Mouse (Mus musculus) embryonic facial prominence, embryonic 15.5 days (tissue): ENCODE measurements at regions not wholly inside any gene's neighbourhood (a gene's known extent, or its start where the extent isn't known, plus 50 kb on each side); places are given as distances from the start of the nearest gene placed in this dataset.

Source experiments
- ATAC-seq: fragments of 200-750 bp; cut with Nextera tagmentation; 2 replicates; pipeline ENCODE4 v1.8.0; 2017; ENCODE audit warnings: low read depth, moderate TSS enrichment; ENCODE audit not compliant: insufficient number of reproducible peaks, low FRiP score, low TSS enrichment
- H3K27ac ChIP-seq: fragments of 300-500 bp; sonication (generic); replicated peaks from 2 replicates; pipeline ENCODE4 v1.5.1; 2015; ENCODE audit warnings: mild to moderate bottlenecking, inconsistent platforms
- H3K27me3 ChIP-seq: fragments of 300-500 bp; sonication (generic); 2 replicates; pipeline ENCODE4 v1.6.1; 2015; ENCODE audit warnings: inconsistent platforms
- H3K36me3 ChIP-seq: fragments of 300-500 bp; sonication (generic); 2 replicates; pipeline ENCODE4 v1.6.1; 2015; ENCODE audit warnings: mild to moderate bottlenecking, inconsistent platforms
- H3K4me1 ChIP-seq: fragments of 300-500 bp; sonication (generic); 2 replicates; pipeline ENCODE4 v1.6.1; 2015; ENCODE audit warnings: inconsistent platforms
- H3K4me2 ChIP-seq: fragments of 300-500 bp; sonication (generic); replicated peaks from 2 replicates; pipeline ENCODE4 v1.6.1; 2015; ENCODE audit warnings: mild to moderate bottlenecking, inconsistent platforms
- H3K4me3 ChIP-seq: fragments of 300-500 bp; sonication (generic); replicated peaks from 2 replicates; pipeline ENCODE4 v1.5.1; 2015; ENCODE audit warnings: mild to moderate bottlenecking, inconsistent platforms
- H3K9ac ChIP-seq: fragments of 300-500 bp; sonication (generic); 2 replicates; pipeline ENCODE4 v1.6.1; 2015; ENCODE audit warnings: inconsistent platforms
- H3K9me3 ChIP-seq: fragments of 300-500 bp; sonication (generic); replicated peaks from 2 replicates; pipeline ENCODE4 v1.6.1; 2016; ENCODE audit warnings: inconsistent platforms
- WGBS: fragments of 180-500 bp; shearing (Covaris S2); methylation state at CpG from one replicate; pipeline ENCODE4 v1.1.7; 2015; 5-methylcytosine and 5-hydroxymethylcytosine counted together

GRCm38 (mm10) chr10:8041790-8042189 is 85.8 kb upstream of the Tab2 start:
- Histone ChIP-seq H3K9me3 (no peaks in the 10 kb centered on the region), H3K4me3 (no peak overlapping the region), H3K36me3 (no peaks in the 10 kb centered on the region), H3K27me3 (no peaks in the 10 kb centered on the region), H3K9ac (no peak overlapping the region), H3K4me2 (no peak overlapping the region), H3K27ac (no peak overlapping the region), H3K4me1 (0 out of 2 replicates have a peak, but pooled peaks cover 12% of the 10 kb centered on the region)
- ATAC-seq = no peak
- 43% methylated on average over 8 of the region's 8 CpGs for WGBS

GRCm38 (mm10) chr10:8037986-8038631 is 82.1 kb upstream of the Tab2 start:
- Histone ChIP-seq H3K27me3 (no peaks in the 10 kb centered on the region), H3K4me1 (0 out of 2 replicates have a peak, but pooled peaks cover 12% of the 10 kb centered on the region), H3K36me3 (no peaks in the 10 kb centered on the region), H3K4me3 (no peak overlapping the region), H3K4me2 (peak overlapping the region; percentile 21; the same call in 1 of the 2 replicates), H3K9me3 (no peaks in the 10 kb centered on the region), H3K9ac (no peak overlapping the region), H3K27ac (0 out of 2 replicates have a peak overlapping the region, but pooled peaks have one; percentile 4)
- WGBS = 41% methylated on average over 5 of the region's 5 CpGs
- peak; percentile 43 for ATAC-seq

GRCm38 (mm10) chr10:8036293-8036692 is 80.3 kb upstream of the Tab2 start:
- Histone ChIP-seq H3K36me3 (no peaks in the 10 kb centered on the region), H3K9ac (no peak overlapping the region), H3K9me3 (no peaks in the 10 kb centered on the region), H3K27me3 (no peaks in the 10 kb centered on the region), H3K27ac (no peak overlapping the region), H3K4me3 (no peak overlapping the region), H3K4me2 (no peak overlapping the region), H3K4me1 (0 out of 2 replicates have a peak, but pooled peaks cover 12% of the 10 kb centered on the region)
- WGBS = 68% methylated on average over 4 of the region's 4 CpGs
- no peak for ATAC-seq

- Histone ChIP-seq H3K4me3 (no peak overlapping the region), H3K9me3 (no peaks in the 10 kb centered on the region), H3K36me3 (no peaks in the 10 kb centered on the region), H3K4me1 (0 out of 2 replicates have a peak, but pooled peaks cover 12% of the 10 kb centered on the region), H3K27me3 (no peaks in the 10 kb centered on the region), H3K9ac (no peak overlapping the region), H3K27ac (no peak overlapping the region), H3K4me2 (no peak overlapping the region)
- ATAC-seq = no peak
- WGBS = 58% methylated on average over 1 of the region's 1 CpGs
Observed at GRCm38 (mm10) chr10:8035310-8035709, 79.3 kb upstream of the Tab2 start.

- H3K9ac ChIP-seq = no peak overlapping the region
- no peak for ATAC-seq
- H3K27ac ChIP-seq = no peak overlapping the region
- H3K9me3 ChIP-seq = no peaks in the 10 kb centered on the region
- 84% methylated on average over 1 of the region's 1 CpGs for WGBS
- no peak overlapping the region for H3K4me2 ChIP-seq
- 0 out of 2 replicates have a peak, but pooled peaks cover 8% of the 10 kb centered on the region for H3K4me1 ChIP-seq
- no peaks in the 10 kb centered on the region for H3K27me3 ChIP-seq
- H3K36me3 ChIP-seq = no peaks in the 10 kb centered on the region
- no peak overlapping the region for H3K4me3 ChIP-seq
Observed at GRCm38 (mm10) chr10:8032203-8032602, 76.2 kb upstream of the Tab2 start.

- H3K4me3 ChIP-seq = no peak overlapping the region
- H3K4me2 ChIP-seq = no peak overlapping the region
- no peak overlapping the region for H3K9ac ChIP-seq
- H3K27me3 ChIP-seq = no peaks in the 10 kb centered on the region
- no peak overlapping the region for H3K27ac ChIP-seq
- H3K4me1 ChIP-seq = 0 out of 2 replicates have a peak, but pooled peaks cover 8% of the 10 kb centered on the region
- WGBS = 52% methylated on average over 2 of the region's 2 CpGs
- no peaks in the 10 kb centered on the region for H3K9me3 ChIP-seq
- H3K36me3 ChIP-seq = no peaks in the 10 kb centered on the region
- no peak for ATAC-seq
Observed at GRCm38 (mm10) chr10:8028840-8029239, 72.8 kb upstream of the Tab2 start.

- no peak overlapping the region for H3K27ac ChIP-seq
- no peak overlapping the region for H3K4me3 ChIP-seq
- no peaks in the 10 kb centered on the region for H3K36me3 ChIP-seq
- ATAC-seq = no peak
- no peak overlapping the region for H3K9ac ChIP-seq
- no peaks in the 10 kb centered on the region for H3K27me3 ChIP-seq
- H3K4me1 ChIP-seq = 0 out of 2 replicates have a peak, but pooled peaks cover 8% of the 10 kb centered on the region
- WGBS = 21% methylated on average over 6 of the region's 6 CpGs
- H3K9me3 ChIP-seq = no peaks in the 10 kb centered on the region
- H3K4me2 ChIP-seq = no peak overlapping the region
Observed at GRCm38 (mm10) chr10:8027023-8027422, 71.0 kb upstream of the Tab2 start.

GRCm38 (mm10) chr10:8023741-8024140 is 67.7 kb upstream of the Tab2 start:
- no peaks in the 10 kb centered on the region for H3K9me3 ChIP-seq
- 90% methylated on average over 2 of the region's 2 CpGs for WGBS
- 0 out of 2 replicates have a peak, but pooled peaks cover 6% of the 10 kb centered on the region for H3K4me1 ChIP-seq
- no peak overlapping the region for H3K4me2 ChIP-seq
- no peaks in the 10 kb centered on the region for H3K36me3 ChIP-seq
- ATAC-seq = no peak
- H3K9ac ChIP-seq = no peak overlapping the region
- H3K27ac ChIP-seq = no peak overlapping the region
- H3K4me3 ChIP-seq = no peak overlapping the region
- H3K27me3 ChIP-seq = no peaks in the 10 kb centered on the region

- Histone ChIP-seq H3K4me2 (no peak overlapping the region), H3K36me3 (no peaks in the 10 kb centered on the region), H3K27me3 (no peaks in the 10 kb centered on the region), H3K4me3 (no peak overlapping the region), H3K27ac (no peak overlapping the region), H3K9ac (no peak overlapping the region), H3K9me3 (no peaks in the 10 kb centered on the region), H3K4me1 (no peaks in the 10 kb centered on the region)
- ATAC-seq = no peak
- WGBS = 73% methylated on average over 1 of the region's 1 CpGs
Observed at GRCm38 (mm10) chr10:8021971-8022370, 65.9 kb upstream of the Tab2 start.

GRCm38 (mm10) chr10:8020916-8021705 is 65.1 kb upstream of the Tab2 start:
- Histone ChIP-seq H3K4me3 (no peak overlapping the region), H3K4me1 (no peaks in the 10 kb centered on the region), H3K27ac (no peak overlapping the region), H3K27me3 (no peaks in the 10 kb centered on the region), H3K4me2 (no peak overlapping the region), H3K9ac (no peak overlapping the region), H3K9me3 (no peaks in the 10 kb centered on the region), H3K36me3 (no peaks in the 10 kb centered on the region)
- WGBS = 78% methylated on average over 4 of the region's 4 CpGs
- no peak for ATAC-seq

- 84% methylated on average over 4 of the region's 4 CpGs for WGBS
Observed at GRCm38 (mm10) chr10:8020113-8020512, 64.1 kb upstream of the Tab2 start.

More at GRCm38 (mm10) chr10:8020113-8020512, 64.1 kb upstream of the Tab2 start:
- Histone ChIP-seq H3K4me3 (no peak overlapping the region), H3K36me3 (no peaks in the 10 kb centered on the region), H3K9ac (no peak overlapping the region), H3K27me3 (no peaks in the 10 kb centered on the region), H3K4me1 (no peaks in the 10 kb centered on the region), H3K4me2 (no peak overlapping the region), H3K9me3 (no peaks in the 10 kb centered on the region), H3K27ac (no peak overlapping the region)
- no peak for ATAC-seq
